Mouse (Mus musculus): ENCODE data around the gene Ppp4c. TPM values are rescaled to one million over a fixed set of nuclear protein-coding genes. Genes with fewer than 3 reads are reported as not detected.

The Ppp4c gene
- polyA plus RNA-seq, 1 experiment, result not detected

- Histone ChIP-seq H3K4me3 (ENCODE audit: insufficient read depth, low read depth, low read length) (no peak overlapping the region), H3K4me1 (ENCODE audit: control insufficient read depth, insufficient read depth, low read length) (0 out of 2 replicates have a peak, but pooled peaks cover 2% of the 10 kb centered on the region), H3K27ac (ENCODE audit: insufficient read depth, low read depth, low read length) (no peak overlapping the region)
- 92% methylated on average over 17 of the region's 17 CpGs for WGBS
- TF ChIP-seq CTCF (IDR thresholded peaks at IDR 0.05; ENCODE audit: insufficient read depth, low read depth, low read length) (no peak), POLR2A (IDR thresholded peaks at IDR 0.05; ENCODE audit: insufficient read depth, low read depth, low read length) (no peak)
Measured at GRCm38 (mm10) chr7:126749582-126750343, 42.5 kb downstream of the Ppp4c start.

GRCm38 (mm10) chr7:126748824-126749223 is 43.5 kb downstream of the Ppp4c start:
- 0 out of 2 replicates have a peak, but pooled peaks cover 2% of the 10 kb centered on the region for H3K4me1 ChIP-seq (ENCODE audit: control insufficient read depth, insufficient read depth, low read length)
- TF ChIP-seq POLR2A (IDR thresholded peaks at IDR 0.05; ENCODE audit: insufficient read depth, low read depth, low read length) (no peak), CTCF (IDR thresholded peaks at IDR 0.05; ENCODE audit: insufficient read depth, low read depth, low read length) (no peak)
- no peak overlapping the region for H3K27ac ChIP-seq (ENCODE audit: insufficient read depth, low read depth, low read length)
- WGBS, result 77% methylated on average over 7 of the region's 7 CpGs
- no peak overlapping the region for H3K4me3 ChIP-seq (ENCODE audit: insufficient read depth, low read depth, low read length)

- Histone ChIP-seq H3K4me3 (ENCODE audit: insufficient read depth, low read depth, low read length) (no peak overlapping the region), H3K4me1 (ENCODE audit: control insufficient read depth, insufficient read depth, low read length) (0 out of 2 replicates have a peak, but pooled peaks cover 2% of the 10 kb centered on the region), H3K27ac (ENCODE audit: insufficient read depth, low read depth, low read length) (no peak overlapping the region)
- 50% methylated on average over 6 of the region's 6 CpGs for WGBS
- TF ChIP-seq CTCF (IDR thresholded peaks at IDR 0.05; ENCODE audit: insufficient read depth, low read depth, low read length) (no peak), POLR2A (IDR thresholded peaks at IDR 0.05; ENCODE audit: insufficient read depth, low read depth, low read length) (no peak)
Measured at GRCm38 (mm10) chr7:126746798-126747197, 45.5 kb downstream of the Ppp4c start.

- WGBS, result 83% methylated on average over 12 of the region's 12 CpGs
- H3K27ac ChIP-seq (ENCODE audit: insufficient read depth, low read depth, low read length), result no peak overlapping the region
Measured at GRCm38 (mm10) chr7:126746066-126746465, 46.2 kb downstream of the Ppp4c start.

GRCm38 (mm10) chr7:126741964-126742482 is 50.3 kb downstream of the Ppp4c start:
- Histone ChIP-seq H3K27ac (ENCODE audit: insufficient read depth, low read depth, low read length) (no peak overlapping the region), H3K4me3 (ENCODE audit: insufficient read depth, low read depth, low read length) (no peak overlapping the region), H3K4me1 (ENCODE audit: control insufficient read depth, insufficient read depth, low read length) (peaks cover 5% of the 10 kb centered on the region; the same call in 1 of the 2 replicates)
- WGBS, result 94% methylated on average over 13 of the region's 13 CpGs
- no peak for TF ChIP-seq CTCF (IDR thresholded peaks at IDR 0.05; ENCODE audit: insufficient read depth, low read depth, low read length)

More at GRCm38 (mm10) chr7:126746066-126746465, 46.2 kb downstream of the Ppp4c start:
- H3K4me3 ChIP-seq (ENCODE audit: insufficient read depth, low read depth, low read length), result no peak overlapping the region
- H3K4me1 ChIP-seq (ENCODE audit: control insufficient read depth, insufficient read depth, low read length), result 0 out of 2 replicates have a peak, but pooled peaks cover 2% of the 10 kb centered on the region
- TF ChIP-seq POLR2A (IDR thresholded peaks at IDR 0.05; ENCODE audit: insufficient read depth, low read depth, low read length) (no peak), CTCF (IDR thresholded peaks at IDR 0.05; ENCODE audit: insufficient read depth, low read depth, low read length) (no peak)

- Histone ChIP-seq H3K27ac (ENCODE audit: insufficient read depth, low read depth, low read length) (no peak overlapping the region), H3K4me3 (ENCODE audit: insufficient read depth, low read depth, low read length) (no peak overlapping the region), H3K4me1 (ENCODE audit: control insufficient read depth, insufficient read depth, low read length) (peaks cover 5% of the 10 kb centered on the region; the same call in 1 of the 2 replicates)
- TF ChIP-seq POLR2A (IDR thresholded peaks at IDR 0.05; ENCODE audit: insufficient read depth, low read depth, low read length) (no peak), CTCF (IDR thresholded peaks at IDR 0.05; ENCODE audit: insufficient read depth, low read depth, low read length) (no peak)
- 88% methylated on average over 5 of the region's 5 CpGs for WGBS
Measured at GRCm38 (mm10) chr7:126741452-126741851, 50.8 kb downstream of the Ppp4c start.

- Histone ChIP-seq H3K4me1 (ENCODE audit: control insufficient read depth, insufficient read depth, low read length) (peaks cover 4% of the 10 kb centered on the region; the same call in 1 of the 2 replicates), H3K4me3 (ENCODE audit: insufficient read depth, low read depth, low read length) (no peak overlapping the region), H3K27ac (ENCODE audit: insufficient read depth, low read depth, low read length) (no peak overlapping the region)
- TF ChIP-seq CTCF (IDR thresholded peaks at IDR 0.05; ENCODE audit: insufficient read depth, low read depth, low read length) (no peak), POLR2A (IDR thresholded peaks at IDR 0.05; ENCODE audit: insufficient read depth, low read depth, low read length) (no peak)
- 68% methylated on average over 5 of the region's 5 CpGs for WGBS
Measured at GRCm38 (mm10) chr7:126740977-126741376, 51.3 kb downstream of the Ppp4c start.

GRCm38 (mm10) chr7:126740132-126740735 is 52.1 kb downstream of the Ppp4c start:
- H3K4me3 ChIP-seq (ENCODE audit: insufficient read depth, low read depth, low read length), result no peak overlapping the region
- H3K27ac ChIP-seq (ENCODE audit: insufficient read depth, low read depth, low read length), result no peak overlapping the region
- WGBS, result 59% methylated on average over 13 of the region's 13 CpGs
- H3K4me1 ChIP-seq (ENCODE audit: control insufficient read depth, insufficient read depth, low read length), result peaks cover 3% of the 10 kb centered on the region; the same call in 1 of the 2 replicates
- TF ChIP-seq POLR2A (IDR thresholded peaks at IDR 0.05; ENCODE audit: insufficient read depth, low read depth, low read length) (no peak), CTCF (IDR thresholded peaks at IDR 0.05; ENCODE audit: insufficient read depth, low read depth, low read length) (no peak)

GRCm38 (mm10) chr7:126739551-126739950 is 52.7 kb downstream of the Ppp4c start:
- H3K27ac ChIP-seq (ENCODE audit: insufficient read depth, low read depth, low read length), result no peak overlapping the region
- whole genome bisulfite sequencing, result 82% methylated on average over 17 of the region's 17 CpGs
- H3K4me1 ChIP-seq (ENCODE audit: control insufficient read depth, insufficient read depth, low read length), result peaks cover 3% of the 10 kb centered on the region; the same call in 1 of the 2 replicates
- TF ChIP-seq CTCF (IDR thresholded peaks at IDR 0.05; ENCODE audit: insufficient read depth, low read depth, low read length), result no peak
- TF ChIP-seq POLR2A (IDR thresholded peaks at IDR 0.05; ENCODE audit: insufficient read depth, low read depth, low read length), result no peak
- H3K4me3 ChIP-seq (ENCODE audit: insufficient read depth, low read depth, low read length), result no peak overlapping the region

Measured in olfactory bulb, adult 2 months (tissue).